Mouse (Mus musculus): ENCODE results near the gene Il4ra. TPM values are rescaled to one million over a fixed set of nuclear protein-coding genes. Genes with fewer than 3 reads are reported as not detected.
A peak's percentile ranks its signal among the peaks of the same experiment; 100 is the strongest.

The Il4ra gene
- polyA plus RNA-seq, 1 experiment from 2014 or later = 4.5 TPM

DNA sequence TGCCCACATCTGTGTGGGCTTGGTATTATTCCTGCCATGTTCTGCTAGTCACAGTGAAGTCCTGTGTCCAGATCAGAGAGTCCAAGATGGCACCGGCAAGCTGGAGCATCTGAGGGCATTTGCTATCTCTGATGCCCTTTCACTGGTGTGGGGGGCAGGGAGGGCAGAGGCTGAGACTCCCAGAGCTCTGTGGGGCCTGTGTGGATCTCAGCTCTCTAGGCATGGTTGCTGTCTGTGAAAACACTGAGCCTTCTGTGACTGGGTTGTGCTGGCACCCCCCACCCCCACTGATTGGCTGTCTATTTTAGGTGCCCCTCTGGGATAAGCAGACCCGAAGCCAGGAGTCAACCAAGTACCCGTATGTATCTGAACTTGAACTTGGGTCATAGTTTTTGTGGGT lies 22.9 kb downstream of the Il4ra start:
- H3K4me3 ChIP-seq = no peak overlapping the region
- no peak overlapping the region for H3K4me2 ChIP-seq
- H3K36me3 ChIP-seq = no peaks in the 10 kb centered on the region
- no peak overlapping the region for H3K27ac ChIP-seq
- WGBS = 59% methylated on average over 3 of the region's 3 CpGs
- no peaks in the 10 kb centered on the region for H3K9me3 ChIP-seq (replicated peaks)
- no peak for ATAC-seq (replicated peaks; ENCODE audit: insufficient number of reproducible peaks, insufficient read depth, low FRiP score, low read depth)
- no peak overlapping the region for H3K9ac ChIP-seq
- no peaks in the 10 kb centered on the region for H3K27me3 ChIP-seq
- peaks cover 26% of the 10 kb centered on the region for H3K4me1 ChIP-seq (replicated peaks)

DNA sequence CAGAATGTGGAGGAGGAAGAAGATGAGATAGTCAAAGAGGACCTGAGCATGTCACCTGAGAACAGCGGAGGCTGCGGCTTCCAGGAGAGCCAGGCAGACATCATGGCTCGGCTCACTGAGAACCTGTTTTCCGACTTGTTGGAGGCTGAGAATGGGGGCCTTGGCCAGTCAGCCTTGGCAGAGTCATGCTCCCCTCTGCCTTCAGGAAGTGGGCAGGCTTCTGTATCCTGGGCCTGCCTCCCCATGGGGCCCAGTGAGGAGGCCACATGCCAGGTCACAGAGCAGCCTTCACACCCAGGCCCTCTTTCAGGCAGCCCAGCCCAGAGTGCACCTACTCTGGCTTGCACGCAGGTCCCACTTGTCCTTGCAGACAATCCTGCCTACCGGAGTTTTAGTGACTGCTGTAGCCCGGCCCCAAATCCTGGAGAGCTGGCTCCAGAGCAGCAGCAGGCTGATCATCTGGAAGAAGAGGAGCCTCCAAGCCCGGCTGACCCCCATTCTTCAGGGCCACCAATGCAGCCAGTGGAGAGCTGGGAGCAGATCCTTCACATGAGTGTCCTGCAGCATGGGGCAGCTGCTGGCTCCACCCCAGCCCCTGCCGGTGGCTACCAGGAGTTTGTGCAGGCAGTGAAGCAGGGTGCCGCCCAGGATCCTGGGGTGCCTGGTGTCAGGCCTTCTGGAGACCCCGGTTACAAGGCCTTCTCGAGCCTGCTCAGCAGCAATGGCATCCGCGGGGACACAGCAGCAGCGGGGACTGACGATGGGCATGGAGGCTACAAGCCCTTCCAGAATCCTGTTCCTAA lies 24.0 kb downstream of the Il4ra start:
- Histone ChIP-seq H3K27ac (no peak overlapping the region), H3K9ac (no peak overlapping the region), H3K4me1 (replicated peaks) (peaks cover 29% of the 10 kb centered on the region), H3K36me3 (no peaks in the 10 kb centered on the region), H3K27me3 (no peaks in the 10 kb centered on the region), H3K4me3 (no peak overlapping the region), H3K9me3 (replicated peaks) (no peaks in the 10 kb centered on the region), H3K4me2 (no peak overlapping the region)
- 79% methylated on average over 16 of the region's 16 CpGs for WGBS
- no peak for ATAC-seq (replicated peaks; ENCODE audit: insufficient number of reproducible peaks, insufficient read depth, low FRiP score, low read depth)

DNA sequence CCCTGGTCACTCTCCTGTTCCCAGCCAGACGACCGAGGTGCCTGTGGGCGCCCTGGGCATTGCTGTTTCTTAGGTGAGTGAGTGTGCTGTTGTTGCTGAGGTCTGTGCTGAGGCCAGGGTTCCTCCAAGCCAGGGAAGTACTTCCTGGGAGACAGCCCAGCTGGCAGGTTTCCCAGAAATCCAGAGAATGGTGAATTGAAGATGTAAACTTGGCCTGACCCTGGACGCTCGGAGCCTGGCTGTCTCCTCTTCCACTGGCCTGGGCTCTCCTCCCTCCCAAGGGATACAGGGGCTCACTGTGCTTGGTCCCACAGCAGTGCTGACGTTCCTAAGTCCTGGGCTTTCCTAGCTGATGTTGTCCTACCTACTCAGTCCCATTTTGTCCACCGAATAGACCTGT lies 25.1 kb downstream of the Il4ra start:
- no peaks in the 10 kb centered on the region for H3K36me3 ChIP-seq
- no peak overlapping the region for H3K4me2 ChIP-seq
- H3K4me1 ChIP-seq (replicated peaks) = peaks cover 33% of the 10 kb centered on the region
- WGBS = 42% methylated on average over 7 of the region's 7 CpGs
- ATAC-seq (replicated peaks; ENCODE audit: insufficient number of reproducible peaks, insufficient read depth, low FRiP score, low read depth) = no peak
- H3K9me3 ChIP-seq (replicated peaks) = no peaks in the 10 kb centered on the region
- H3K4me3 ChIP-seq = no peak overlapping the region
- no peak overlapping the region for H3K9ac ChIP-seq
- no peaks in the 10 kb centered on the region for H3K27me3 ChIP-seq
- peak overlapping the region; percentile 37; the same call in 1 of the 2 replicates for H3K27ac ChIP-seq

DNA sequence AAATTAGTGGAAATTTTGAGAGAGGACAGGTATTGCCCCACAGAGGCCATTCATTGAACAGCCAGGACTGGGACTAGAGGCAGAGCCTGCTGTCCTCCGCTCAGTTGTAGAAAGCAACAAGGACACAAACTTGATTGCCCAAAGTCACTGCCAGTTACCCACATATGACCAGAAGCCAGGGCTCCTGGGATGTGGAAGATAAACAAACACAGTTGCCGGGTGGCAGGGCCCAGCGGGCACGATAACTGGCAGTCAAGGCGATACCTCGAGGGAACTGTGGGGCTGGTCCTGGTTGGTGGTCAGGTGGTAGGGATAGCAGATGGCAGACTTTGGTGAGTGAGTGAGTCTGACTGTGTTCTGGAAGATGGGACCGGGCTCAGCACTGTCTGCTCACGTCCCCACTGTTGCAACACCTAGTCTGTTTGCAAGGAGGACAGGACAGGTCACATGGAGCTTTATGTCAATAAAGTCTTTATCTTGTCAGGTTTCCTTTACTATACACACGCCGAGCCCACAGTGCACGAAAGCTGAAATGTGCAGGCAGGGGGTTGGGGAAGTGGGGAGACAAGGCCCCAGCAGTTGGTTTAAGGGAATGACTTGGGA lies 25.7 kb downstream of the Il4ra start:
- WGBS = 70% methylated on average over 11 of the region's 11 CpGs
- no peak for ATAC-seq (replicated peaks; ENCODE audit: insufficient number of reproducible peaks, insufficient read depth, low FRiP score, low read depth)
- H3K9ac ChIP-seq = no peak overlapping the region
- no peaks in the 10 kb centered on the region for H3K9me3 ChIP-seq (replicated peaks)
- peaks cover 33% of the 10 kb centered on the region for H3K4me1 ChIP-seq (replicated peaks)
- no peak overlapping the region for H3K4me3 ChIP-seq
- peak overlapping the region; percentile 37; the same call in 1 of the 2 replicates for H3K27ac ChIP-seq
- no peaks in the 10 kb centered on the region for H3K36me3 ChIP-seq
- H3K4me2 ChIP-seq = no peak overlapping the region
- no peaks in the 10 kb centered on the region for H3K27me3 ChIP-seq

DNA sequence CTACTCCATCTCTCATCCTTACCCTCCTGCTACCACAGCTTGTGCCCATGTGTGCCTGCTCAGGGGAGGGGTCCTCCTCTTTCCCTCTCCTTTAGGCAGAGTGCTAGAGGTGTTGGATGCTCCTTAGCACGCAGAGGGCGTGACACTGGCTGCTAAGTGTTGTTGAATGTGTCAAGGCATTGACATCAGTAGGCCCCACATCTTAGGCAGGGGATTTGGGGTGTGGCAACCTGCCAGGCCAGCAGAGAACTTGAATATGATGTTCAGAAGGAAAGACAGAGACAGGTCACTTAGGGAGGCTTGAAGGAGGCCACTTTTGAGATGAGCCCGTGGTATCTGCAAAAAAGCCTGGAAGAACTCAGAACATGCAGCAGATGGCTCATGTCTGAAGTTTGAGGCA lies 26.2 kb downstream of the Il4ra start:
- H3K9ac ChIP-seq = no peak overlapping the region
- no peak overlapping the region for H3K4me2 ChIP-seq
- 70% methylated on average over 3 of the region's 3 CpGs for WGBS
- peaks cover 33% of the 10 kb centered on the region for H3K4me1 ChIP-seq (replicated peaks)
- no peaks in the 10 kb centered on the region for H3K36me3 ChIP-seq
- no peaks in the 10 kb centered on the region for H3K9me3 ChIP-seq (replicated peaks)
- no peak overlapping the region for H3K4me3 ChIP-seq
- no peak for ATAC-seq (replicated peaks; ENCODE audit: insufficient number of reproducible peaks, insufficient read depth, low FRiP score, low read depth)
- H3K27me3 ChIP-seq = no peaks in the 10 kb centered on the region
- no peak overlapping the region for H3K27ac ChIP-seq

DNA sequence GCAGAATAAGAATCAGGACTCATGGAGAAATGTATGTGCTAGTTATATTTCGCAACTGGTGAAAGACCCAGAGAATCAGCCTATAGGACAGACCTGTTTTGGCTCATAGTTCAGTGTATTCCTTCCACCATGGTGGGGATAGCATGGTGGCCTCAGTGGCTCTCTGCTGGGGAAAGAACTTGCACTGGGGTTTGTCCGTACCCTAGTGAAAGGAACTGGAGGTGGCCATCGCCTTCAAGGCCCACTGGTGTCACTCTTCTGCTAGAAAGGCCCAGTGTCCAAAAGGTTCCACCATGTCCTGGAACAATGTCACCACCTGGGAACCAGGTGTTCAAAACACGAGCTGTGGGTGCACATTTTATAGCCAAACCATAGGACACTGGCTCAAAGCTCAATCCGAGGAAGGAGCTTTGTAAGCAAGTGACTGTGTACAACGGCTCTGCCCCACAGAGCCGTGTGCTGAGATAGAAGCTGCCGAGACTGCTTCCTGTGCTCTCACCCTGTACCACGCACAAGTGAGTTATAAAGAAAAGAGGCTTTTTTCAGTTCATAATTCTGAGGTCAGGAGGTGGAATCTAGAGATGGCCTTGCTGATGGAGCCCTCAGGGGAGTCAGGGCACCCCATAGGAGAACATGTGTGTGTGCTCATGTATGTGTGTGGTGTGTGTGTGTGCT lies 27.8 kb downstream of the Il4ra start:
- ATAC-seq (replicated peaks; ENCODE audit: insufficient number of reproducible peaks, insufficient read depth, low FRiP score, low read depth) = no peak
- Histone ChIP-seq H3K36me3 (no peaks in the 10 kb centered on the region), H3K9me3 (replicated peaks) (no peaks in the 10 kb centered on the region), H3K4me3 (no peak overlapping the region), H3K27me3 (peaks cover 2% of the 10 kb centered on the region; the same call in 1 of the 2 replicates), H3K4me1 (replicated peaks) (peaks cover 33% of the 10 kb centered on the region), H3K4me2 (no peak overlapping the region), H3K27ac (no peak overlapping the region), H3K9ac (no peak overlapping the region)
- 74% methylated on average over 9 of the region's 9 CpGs for WGBS

DNA sequence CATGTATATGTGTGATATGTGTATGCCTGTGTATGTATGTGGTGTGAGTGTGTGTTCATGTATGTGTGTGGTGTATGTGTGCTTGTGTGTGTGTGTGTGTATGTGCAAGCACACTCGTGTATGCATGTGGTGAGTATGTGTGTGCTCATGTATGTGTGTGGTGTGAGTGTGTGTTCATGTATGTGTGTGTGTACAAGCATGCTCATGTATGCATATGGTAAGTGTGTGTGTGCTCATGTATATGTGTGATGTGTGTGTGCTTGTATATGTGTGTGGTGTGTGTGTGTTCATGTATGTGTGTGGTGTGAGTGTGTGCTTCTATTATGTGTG lies 28.3 kb downstream of the Il4ra start:
- ATAC-seq (replicated peaks; ENCODE audit: insufficient number of reproducible peaks, insufficient read depth, low FRiP score, low read depth) = no peak
- 96% methylated on average over 1 of the region's 1 CpGs for WGBS
- peaks cover 33% of the 10 kb centered on the region for H3K4me1 ChIP-seq (replicated peaks)

DNA sequence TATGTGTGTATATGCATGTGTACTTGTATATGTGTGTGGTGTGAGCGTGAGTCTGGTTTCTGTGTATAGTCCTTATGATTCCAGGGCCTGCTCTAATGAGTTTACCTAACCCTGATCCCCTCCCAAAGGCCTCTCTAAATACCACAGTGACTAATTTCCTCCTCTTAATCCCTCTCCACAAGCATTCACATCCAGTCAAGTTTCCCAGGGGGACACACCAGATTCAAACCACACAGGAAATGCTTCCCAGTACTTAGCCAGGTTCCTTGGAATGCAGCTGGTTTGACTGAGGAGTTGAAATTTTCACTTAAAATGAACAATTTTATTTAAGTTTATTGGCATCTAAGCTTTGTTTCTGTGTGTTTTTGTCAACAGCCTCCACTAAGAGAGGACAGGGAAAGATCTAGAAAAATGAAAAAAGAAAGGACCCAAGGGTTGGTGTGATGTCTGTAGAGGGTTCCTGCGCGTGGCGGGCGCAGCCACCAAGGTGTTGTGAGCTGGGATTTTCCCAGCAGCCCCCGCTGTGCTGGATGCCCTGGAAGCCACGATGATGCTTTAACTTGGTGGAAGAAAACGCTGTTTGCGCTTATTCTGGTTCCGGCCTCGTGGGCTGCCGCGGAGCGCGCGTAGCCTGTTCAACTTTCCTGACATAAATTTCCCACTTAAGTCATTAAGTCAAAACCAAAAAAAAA lies 28.9 kb downstream of the Il4ra start:
- Histone ChIP-seq H3K4me1 (replicated peaks) (peaks cover 30% of the 10 kb centered on the region), H3K4me3 (peak overlapping the region; percentile 42), H3K27me3 (peaks cover 2% of the 10 kb centered on the region; the same call in 1 of the 2 replicates), H3K36me3 (no peaks in the 10 kb centered on the region), H3K27ac (no peak overlapping the region), H3K9ac (peak overlapping the region; percentile 50; the same call in 1 of the 2 replicates), H3K4me2 (peak overlapping the region; percentile 78), H3K9me3 (replicated peaks) (no peaks in the 10 kb centered on the region)
- ATAC-seq (replicated peaks; ENCODE audit: insufficient number of reproducible peaks, insufficient read depth, low FRiP score, low read depth) = no peak
- WGBS = 14% methylated on average over 16 of the region's 16 CpGs

More for the DNA sequence above, 28.3 kb downstream of the Il4ra start:
- H3K27ac ChIP-seq = no peak overlapping the region
- no peaks in the 10 kb centered on the region for H3K9me3 ChIP-seq (replicated peaks)
- H3K9ac ChIP-seq = no peak overlapping the region
- no peak overlapping the region for H3K4me2 ChIP-seq
- H3K36me3 ChIP-seq = no peaks in the 10 kb centered on the region
- H3K27me3 ChIP-seq = peaks cover 2% of the 10 kb centered on the region; the same call in 1 of the 2 replicates
- no peak overlapping the region for H3K4me3 ChIP-seq

DNA sequence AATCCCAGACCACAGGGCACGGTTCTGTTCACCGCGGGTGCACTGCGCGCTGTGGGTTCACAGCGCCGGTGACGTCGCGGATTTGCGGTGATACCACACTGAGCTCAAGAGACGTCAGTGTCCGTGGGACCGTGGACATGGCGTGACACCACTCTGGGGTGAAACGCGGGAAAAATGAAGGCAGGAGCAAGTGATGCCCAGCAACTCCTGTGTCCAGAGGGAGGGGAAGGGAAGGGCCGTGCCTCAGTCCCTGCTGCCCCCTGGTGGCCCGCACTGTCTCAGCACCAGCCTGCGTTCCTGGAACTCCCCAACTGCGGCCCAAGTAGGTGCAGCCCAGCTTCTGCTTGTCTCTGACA lies 29.4 kb downstream of the Il4ra start:
- peak overlapping the region; percentile 50; the same call in 1 of the 2 replicates for H3K9ac ChIP-seq
- peaks cover 25% of the 10 kb centered on the region for H3K4me1 ChIP-seq (replicated peaks)
- ATAC-seq (replicated peaks; ENCODE audit: insufficient number of reproducible peaks, insufficient read depth, low FRiP score, low read depth) = peak; percentile 58
- peaks cover 2% of the 10 kb centered on the region; the same call in 1 of the 2 replicates for H3K27me3 ChIP-seq
- peak overlapping the region; percentile 42 for H3K4me3 ChIP-seq
- H3K4me2 ChIP-seq = peak overlapping the region; percentile 78
- H3K9me3 ChIP-seq (replicated peaks) = no peaks in the 10 kb centered on the region
- 4% methylated on average over 21 of the region's 21 CpGs for WGBS
- no peak overlapping the region for H3K27ac ChIP-seq
- H3K36me3 ChIP-seq = no peaks in the 10 kb centered on the region

DNA sequence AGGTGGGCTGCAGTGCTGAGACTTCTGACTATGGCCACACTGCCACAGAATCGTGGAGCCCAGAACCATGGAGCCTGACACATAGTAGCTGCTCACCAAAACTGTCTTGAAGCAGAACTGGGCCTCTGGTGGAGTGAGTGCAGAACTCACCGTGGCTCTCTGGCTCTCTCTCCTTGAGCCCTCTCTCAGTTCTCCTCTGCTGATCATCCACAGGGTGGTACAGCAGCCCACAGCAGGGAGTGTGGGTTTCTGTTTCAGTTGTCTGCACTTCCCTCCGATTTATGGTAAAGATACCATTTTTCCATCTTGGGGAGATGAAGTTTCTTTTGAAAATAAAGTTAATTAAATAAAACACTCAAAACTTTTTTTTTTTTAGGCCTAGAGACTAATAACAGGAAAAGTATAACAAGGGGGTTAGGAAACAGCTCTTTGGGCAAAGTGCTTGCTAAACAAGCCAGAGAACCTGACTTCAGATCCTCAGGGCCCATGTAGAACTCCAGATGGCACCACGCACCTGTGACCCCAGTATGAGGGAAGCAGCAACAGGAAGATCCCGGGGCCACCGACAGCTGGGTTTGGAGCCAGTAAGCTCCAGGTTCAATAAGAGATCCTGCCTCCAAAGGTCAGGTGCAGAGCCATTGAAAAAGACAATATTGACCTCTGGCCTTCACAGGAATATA lies 31.5 kb downstream of the Il4ra start:
- H3K4me1 ChIP-seq (replicated peaks) = peaks cover 8% of the 10 kb centered on the region
- H3K27me3 ChIP-seq = peaks cover 2% of the 10 kb centered on the region; the same call in 1 of the 2 replicates
- H3K9ac ChIP-seq = no peak overlapping the region
- no peak overlapping the region for H3K4me3 ChIP-seq
- no peak overlapping the region for H3K4me2 ChIP-seq
- no peaks in the 10 kb centered on the region for H3K9me3 ChIP-seq (replicated peaks)
- H3K27ac ChIP-seq = no peak overlapping the region
- WGBS = 67% methylated on average over 6 of the region's 6 CpGs
- H3K36me3 ChIP-seq = no peaks in the 10 kb centered on the region
- no peak for ATAC-seq (replicated peaks; ENCODE audit: insufficient number of reproducible peaks, insufficient read depth, low FRiP score, low read depth)

DNA sequence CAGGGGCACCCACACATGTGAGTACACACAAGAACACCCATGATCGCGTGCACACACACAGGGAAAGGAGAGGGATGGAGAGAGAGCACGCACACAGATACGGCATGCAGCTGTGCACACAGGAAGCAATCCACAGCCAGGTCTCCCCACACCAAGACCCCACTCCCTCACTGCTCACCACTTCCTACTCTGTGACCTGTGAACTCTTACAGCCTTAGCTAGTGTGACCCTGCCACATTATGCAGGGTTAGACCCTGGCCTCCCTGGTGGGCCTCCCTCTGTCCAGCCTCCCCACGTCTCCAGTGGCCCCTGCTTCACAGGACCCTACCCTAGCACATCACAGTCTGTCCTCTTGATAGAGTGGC lies 32.1 kb downstream of the Il4ra start:
- Histone ChIP-seq H3K36me3 (no peaks in the 10 kb centered on the region), H3K27me3 (peaks cover 2% of the 10 kb centered on the region; the same call in 1 of the 2 replicates), H3K27ac (no peak overlapping the region), H3K9ac (no peak overlapping the region), H3K4me2 (no peak overlapping the region), H3K4me3 (no peak overlapping the region), H3K9me3 (replicated peaks) (no peaks in the 10 kb centered on the region), H3K4me1 (replicated peaks) (peaks cover 8% of the 10 kb centered on the region)
- no peak for ATAC-seq (replicated peaks; ENCODE audit: insufficient number of reproducible peaks, insufficient read depth, low FRiP score, low read depth)
- WGBS = 74% methylated on average over 5 of the region's 5 CpGs

Data from heart, embryonic 15.5 days (tissue).